Mouse (Mus musculus) midbrain, embryonic 16.5 days (tissue): ENCODE measurements around the gene Sik3. TPM values are rescaled to one million over a fixed set of nuclear protein-coding genes. Genes with fewer than 3 reads are reported as not detected.

Experiments used
- ATAC-seq: fragments of 200-750 bp; cut with Nextera tagmentation; 2 replicates; pipeline ENCODE4 v1.8.0; 2017; ENCODE audit warnings: moderate TSS enrichment
- H3K27ac ChIP-seq: fragments of 300-500 bp; sonication (generic); 2 replicates; pipeline ENCODE4 v1.5.1; 2014; ENCODE audit warnings: mild to moderate bottlenecking, low read length, mixed read lengths
- H3K27me3 ChIP-seq: fragments of 300-500 bp; sonication (generic); 2 replicates; pipeline ENCODE4 v1.6.1; 2014; ENCODE audit warnings: low read depth, low read length, mixed read lengths; ENCODE audit not compliant: control insufficient read depth, insufficient read depth
- H3K36me3 ChIP-seq: fragments of 300-500 bp; sonication (generic); 2 replicates; pipeline ENCODE4 v1.6.1; 2014; ENCODE audit warnings: mild to moderate bottlenecking, low read length, moderate library complexity, mixed read lengths; ENCODE audit not compliant: control insufficient read depth, insufficient read depth
- H3K4me1 ChIP-seq: fragments of 300-500 bp; sonication (generic); 2 replicates; pipeline ENCODE4 v1.6.1; 2014; ENCODE audit warnings: mild to moderate bottlenecking, low read length, mixed read lengths; ENCODE audit not compliant: control insufficient read depth, insufficient read depth
- H3K4me2 ChIP-seq: fragments of 300-500 bp; sonication (generic); 2 replicates; pipeline ENCODE4 v1.6.1; 2014; ENCODE audit warnings: mild to moderate bottlenecking, low read length, mixed read lengths
- H3K4me3 ChIP-seq: fragments of 300-500 bp; sonication (generic); 2 replicates; pipeline ENCODE4 v1.5.1; 2014; ENCODE audit warnings: low read depth, mild to moderate bottlenecking, low read length, moderate library complexity, mixed read lengths
- H3K9ac ChIP-seq: fragments of 300-500 bp; sonication (generic); 2 replicates; pipeline ENCODE4 v1.6.1; 2014; ENCODE audit warnings: low read depth, low read length, mixed read lengths
- H3K9me3 ChIP-seq: fragments of 300-500 bp; sonication (generic); replicated peaks from 2 replicates; pipeline ENCODE4 v1.6.1; 2014; ENCODE audit warnings: mild to moderate bottlenecking, low read length, mixed read lengths; ENCODE audit not compliant: control insufficient read depth, poor library complexity, severe bottlenecking
- WGBS: fragments of 180-500 bp; shearing (Covaris S2); extraction: QIAGEN DNeasy Blood & Tissue Kit; methylation state at CpG from one replicate; pipeline ENCODE4 v1.1.7; 2014; 5-methylcytosine and 5-hydroxymethylcytosine counted together
- polyA plus RNA-seq: library from polyadenylated mRNA; unstranded; fragments of >200 nt; fragmentation: Nextera tagmentation; extraction: Ambion mirVana; gene quantifications from 2 replicates; pipeline ENCODE4 v1.2.1, GENCODE M21; 2015

Gene Sik3
- polyA plus RNA-seq: 5.1 and 5.9 TPM in 2 replicates

DNA sequence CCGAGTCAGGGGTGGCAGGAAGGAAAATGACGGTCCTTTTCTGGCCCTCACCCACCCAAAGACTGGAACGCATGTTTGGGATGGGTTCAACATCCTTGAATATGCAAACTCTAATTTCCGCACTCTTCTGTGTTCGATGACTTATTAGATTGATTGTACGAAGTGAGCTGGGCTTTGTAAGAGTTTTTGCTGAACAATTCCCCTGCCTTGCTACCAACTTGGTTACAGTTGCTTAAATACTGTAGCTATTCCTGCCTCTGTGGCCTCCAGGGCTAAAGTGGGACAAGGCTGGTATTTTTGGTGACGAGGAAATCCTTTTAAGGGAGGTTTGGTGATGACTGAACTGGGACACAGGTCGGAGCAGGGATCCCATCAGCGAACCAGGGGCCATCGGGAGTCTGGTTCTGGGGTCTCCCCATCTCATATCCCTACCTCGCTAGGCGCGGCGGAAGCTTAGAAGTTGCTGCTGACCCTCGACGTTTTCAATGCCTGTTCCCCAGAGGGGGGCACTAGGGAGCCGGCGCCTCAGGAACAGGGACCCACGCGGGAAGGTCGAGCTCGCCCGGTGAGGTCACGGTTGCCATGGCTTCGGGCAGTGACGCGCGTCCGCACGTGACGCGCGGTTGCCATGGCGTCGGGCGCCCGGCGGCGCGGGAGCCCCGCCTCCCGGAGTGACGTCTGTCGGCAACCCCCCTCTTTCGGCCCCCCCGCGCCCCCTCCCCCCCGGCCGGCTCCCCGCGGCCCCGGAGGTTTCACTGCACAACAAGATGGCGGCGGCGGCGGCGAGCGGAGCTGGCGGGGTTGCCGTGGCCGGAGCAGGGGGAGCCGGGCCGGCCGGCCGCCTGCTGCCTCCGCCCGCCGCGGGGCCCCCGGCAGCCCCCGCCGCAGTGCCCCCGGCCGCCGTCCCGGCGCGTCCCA is at the start of gene Sik3, which contains the start of gene Pafah1b2:
Sik3 (plus strand) TSS at position 730 of the 918 bp plus-strand sequence.
Pafah1b2 (minus strand) TSS at position 600 of the 918 bp plus-strand sequence.
- H3K9ac ChIP-seq: peak within 1 kb of the TSS; percentile 87
- no peaks in the 10 kb centered on the region for H3K9me3 ChIP-seq
- H3K4me1 ChIP-seq: peaks cover 30% of the 10 kb centered on the region
- peak within 1 kb of the TSS; percentile 86 for H3K27ac ChIP-seq
- 4% methylated on average over 52 of the region's 78 CpGs for WGBS
- peak; percentile 86 for ATAC-seq
- H3K36me3 ChIP-seq: no peaks in the 10 kb centered on the region
- no peaks in the 10 kb centered on the region for H3K27me3 ChIP-seq
- peak within 1 kb of the TSS; percentile 63 for H3K4me2 ChIP-seq
- peak within 1 kb of the TSS; percentile 64 for H3K4me3 ChIP-seq

DNA sequence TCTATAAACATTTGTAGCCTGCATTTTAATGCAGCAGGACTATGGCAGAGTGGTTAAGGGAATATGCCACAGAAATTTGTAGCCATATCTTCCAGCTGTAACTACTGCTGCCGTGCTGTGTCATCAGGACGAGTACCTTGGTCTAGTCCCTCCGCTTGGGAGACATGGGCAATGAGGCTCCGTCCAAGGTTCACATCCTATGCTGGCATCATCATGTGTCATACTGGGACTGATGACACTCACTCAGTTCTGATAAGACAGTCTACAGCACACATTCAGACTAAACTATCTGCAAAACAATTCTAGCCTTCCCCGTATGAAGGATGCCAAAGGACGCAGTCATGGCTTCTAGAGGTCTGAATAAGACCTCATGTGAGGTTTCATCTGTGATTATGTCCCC is 49.0 kb upstream of the Sik3 start:
- H3K36me3 ChIP-seq: peaks cover 36% of the 10 kb centered on the region
- no peaks in the 10 kb centered on the region for H3K4me1 ChIP-seq
- H3K4me3 ChIP-seq: no peak overlapping the region
- no peak overlapping the region for H3K27ac ChIP-seq
- ATAC-seq: no peak
- H3K9ac ChIP-seq: no peak overlapping the region
- 93% methylated on average over 6 of the region's 6 CpGs for WGBS
- H3K9me3 ChIP-seq: no peaks in the 10 kb centered on the region
- no peak overlapping the region for H3K4me2 ChIP-seq
- no peaks in the 10 kb centered on the region for H3K27me3 ChIP-seq

DNA sequence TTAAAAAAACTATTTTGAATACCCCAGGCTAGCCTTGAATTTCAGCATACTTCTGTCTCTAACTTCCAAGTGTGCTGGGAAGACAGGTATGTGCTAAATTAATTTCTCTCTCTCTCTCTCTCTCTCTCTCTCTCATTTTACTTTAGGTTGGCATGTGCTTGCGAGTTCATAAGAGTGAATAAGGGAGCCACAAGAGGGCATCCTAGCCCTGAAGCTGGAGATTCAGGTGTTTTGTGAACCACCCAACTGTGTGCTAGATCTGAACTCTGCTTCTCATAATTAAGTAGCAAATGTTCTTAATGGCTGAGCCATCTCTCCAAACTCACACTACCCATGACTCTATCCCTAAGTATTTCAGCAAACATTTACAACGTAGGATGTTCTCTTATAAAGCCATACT is 35.7 kb upstream of the Sik3 start:
- Histone ChIP-seq H3K4me2 (no peak overlapping the region), H3K4me3 (no peak overlapping the region), H3K9ac (no peak overlapping the region), H3K9me3 (no peaks in the 10 kb centered on the region), H3K4me1 (peaks cover 16% of the 10 kb centered on the region), H3K27me3 (no peaks in the 10 kb centered on the region), H3K36me3 (peaks cover 25% of the 10 kb centered on the region), H3K27ac (no peak overlapping the region)
- no peak for ATAC-seq
- WGBS: 86% methylated on average over 2 of the region's 2 CpGs

GRCm38 (mm10) chr9:45979778-45980177 is 32.8 kb upstream of the Sik3 start:
- 98% methylated on average over 2 of the region's 2 CpGs for WGBS
- H3K4me1 ChIP-seq: peaks cover 33% of the 10 kb centered on the region
- H3K4me2 ChIP-seq: no peak overlapping the region

GRCm38 (mm10) chr9:45980611-45981010 is 32.0 kb upstream of the Sik3 start:
- H3K27me3 ChIP-seq: no peaks in the 10 kb centered on the region
- ATAC-seq: no peak
- peaks cover 6% of the 10 kb centered on the region; the same call in 1 of the 2 replicates for H3K36me3 ChIP-seq
- no peak overlapping the region for H3K4me2 ChIP-seq
- H3K4me3 ChIP-seq: no peak overlapping the region
- peaks cover 33% of the 10 kb centered on the region for H3K4me1 ChIP-seq
- no peak overlapping the region for H3K9ac ChIP-seq
- WGBS: 85% methylated on average over 1 of the region's 1 CpGs
- no peaks in the 10 kb centered on the region for H3K9me3 ChIP-seq
- H3K27ac ChIP-seq: no peak overlapping the region

More at GRCm38 (mm10) chr9:45979778-45980177, 32.8 kb upstream of the Sik3 start:
- ATAC-seq: no peak
- no peaks in the 10 kb centered on the region for H3K27me3 ChIP-seq
- H3K9ac ChIP-seq: no peak overlapping the region
- no peaks in the 10 kb centered on the region for H3K9me3 ChIP-seq
- no peak overlapping the region for H3K4me3 ChIP-seq
- no peak overlapping the region for H3K27ac ChIP-seq
- H3K36me3 ChIP-seq: peaks cover 10% of the 10 kb centered on the region; the same call in 1 of the 2 replicates

- Histone ChIP-seq H3K4me1 (peaks cover 33% of the 10 kb centered on the region), H3K9me3 (no peaks in the 10 kb centered on the region), H3K27me3 (no peaks in the 10 kb centered on the region), H3K4me3 (no peak overlapping the region), H3K4me2 (no peak overlapping the region), H3K27ac (no peak overlapping the region), H3K36me3 (0 out of 2 replicates have a peak, but pooled peaks cover 4% of the 10 kb centered on the region), H3K9ac (no peak overlapping the region)
- no peak for ATAC-seq
These were observed 31.3 kb upstream of the Sik3 start for GRCm38 (mm10) chr9:45981331-45981730.

DNA sequence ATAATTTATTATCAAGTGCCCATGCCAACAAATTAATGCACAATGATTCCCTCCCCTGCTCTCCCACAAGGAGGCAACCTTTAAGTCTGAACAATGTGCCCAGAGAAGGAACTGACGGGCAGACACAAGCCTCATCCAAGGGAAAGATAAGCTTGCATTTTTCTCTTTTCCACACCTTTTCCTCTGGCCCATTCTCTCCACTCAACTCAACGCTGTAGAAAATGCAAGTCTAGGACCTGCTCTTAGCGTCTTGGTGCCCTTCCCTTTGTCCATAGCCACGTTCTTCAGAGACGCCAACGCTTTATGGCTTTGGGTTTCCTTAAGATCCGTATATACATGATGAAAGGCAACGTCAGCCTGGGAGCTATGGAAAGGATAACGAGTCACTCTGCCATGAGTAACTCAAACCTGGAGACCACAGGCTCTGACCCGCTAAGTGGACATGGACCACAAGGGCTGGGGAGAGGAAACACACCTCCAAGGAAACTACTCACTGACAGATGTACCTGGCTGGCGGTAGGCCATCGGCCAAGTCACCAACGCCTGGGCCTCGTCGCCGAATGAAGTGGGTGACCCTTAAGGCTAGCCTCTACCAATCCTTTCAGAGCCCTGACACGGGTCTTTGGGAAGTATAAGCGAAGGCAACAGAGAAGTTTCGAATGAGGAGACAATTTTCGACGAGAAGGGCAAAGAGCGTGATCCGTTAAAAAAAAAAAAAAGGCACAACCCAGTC is 28.8 kb upstream of the Sik3 start:
- H3K36me3 ChIP-seq: no peaks in the 10 kb centered on the region
- under 1% methylated on average over 23 of the region's 23 CpGs for WGBS
- peak overlapping the region; percentile 94 for H3K27ac ChIP-seq
- no peaks in the 10 kb centered on the region for H3K9me3 ChIP-seq
- ATAC-seq: no peak
- no peaks in the 10 kb centered on the region for H3K27me3 ChIP-seq
- peaks cover 30% of the 10 kb centered on the region for H3K4me1 ChIP-seq
- peak overlapping the region; percentile 97 for H3K4me3 ChIP-seq
- H3K9ac ChIP-seq: peak overlapping the region; percentile 97
- H3K4me2 ChIP-seq: peak overlapping the region; percentile 98

GRCm38 (mm10) chr9:45984409-45985228 is 28.0 kb upstream of the Sik3 start:
- peak overlapping the region; percentile 94 for H3K27ac ChIP-seq
- H3K9ac ChIP-seq: peak overlapping the region; percentile 97
- peak; percentile 94 for ATAC-seq
- WGBS: 0% methylated on average over 48 of the region's 76 CpGs
- peaks cover 30% of the 10 kb centered on the region for H3K4me1 ChIP-seq
- H3K9me3 ChIP-seq: no peaks in the 10 kb centered on the region
- H3K4me2 ChIP-seq: peak overlapping the region; percentile 98
- H3K36me3 ChIP-seq: no peaks in the 10 kb centered on the region
- H3K4me3 ChIP-seq: peak overlapping the region; percentile 97
- H3K27me3 ChIP-seq: no peaks in the 10 kb centered on the region
